Mouse (Mus musculus): Measurements from ENCODE around the gene Olfr374. TPM values are rescaled to one million over a fixed set of nuclear protein-coding genes. Genes with fewer than 3 reads are reported as not detected.

Olfr374 gene
- polyA plus RNA-seq, 1 experiment from 2014 or later: not detected

GRCm38 (mm10) chr8:72133507-72133906, 26.7 kb downstream of the Olfr374 start:
- WGBS: 13% methylated on average over 1 of the region's 1 CpGs
- H3K27me3 ChIP-seq (ENCODE audit: insufficient read depth, low read length): no peaks in the 10 kb centered on the region
- H3K4me3 ChIP-seq (ENCODE audit: low read length): no peak overlapping the region
- H3K4me1 ChIP-seq (ENCODE audit: insufficient read depth, low read length): peaks cover 19% of the 10 kb centered on the region
- peak overlapping the region; percentile 11; the same call in 1 of the 2 replicates for H3K27ac ChIP-seq (ENCODE audit: low read length)
- H3K9me3 ChIP-seq (ENCODE audit: low read length): no peaks in the 10 kb centered on the region
- H3K9ac ChIP-seq (replicated peaks; ENCODE audit: low read length): no peak overlapping the region
- peaks cover 5% of the 10 kb centered on the region; the same call in 1 of the 2 replicates for H3K36me3 ChIP-seq (ENCODE audit: insufficient read depth, low read length)
- H3K4me2 ChIP-seq (replicated peaks; ENCODE audit: low read depth, low read length): no peak overlapping the region
- ATAC-seq (ENCODE audit: low FRiP score, low TSS enrichment): no peak

GRCm38 (mm10) chr8:72134756-72135445, 28.1 kb downstream of the Olfr374 start, which contains the start of gene Tpm4:
Gene Tpm4, plus strand, starts transcription at chr8:72134975.
- H3K4me2 ChIP-seq (replicated peaks; ENCODE audit: low read depth, low read length): peak within 1 kb of the TSS; percentile 83
- ATAC-seq (ENCODE audit: low FRiP score, low TSS enrichment): peak; percentile 88
- H3K9me3 ChIP-seq (ENCODE audit: low read length): no peaks in the 10 kb centered on the region
- under 1% methylated on average over 25 of the region's 49 CpGs for WGBS
- no peaks in the 10 kb centered on the region for H3K27me3 ChIP-seq (ENCODE audit: insufficient read depth, low read length)
- H3K4me1 ChIP-seq (ENCODE audit: insufficient read depth, low read length): peaks cover 19% of the 10 kb centered on the region
- peak within 1 kb of the TSS; percentile 93 for H3K4me3 ChIP-seq (ENCODE audit: low read length)
- H3K27ac ChIP-seq (ENCODE audit: low read length): peak within 1 kb of the TSS; percentile 100
- peak within 1 kb of the TSS; percentile 95 for H3K9ac ChIP-seq (replicated peaks; ENCODE audit: low read length)
- peaks cover 19% of the 10 kb centered on the region for H3K36me3 ChIP-seq (ENCODE audit: insufficient read depth, low read length)

GRCm38 (mm10) chr8:72135446-72136301, 28.8 kb downstream of the Olfr374 start:
- WGBS: under 1% methylated on average over 52 of the region's 62 CpGs
- peak; percentile 60 for ATAC-seq (ENCODE audit: low FRiP score, low TSS enrichment)

GRCm38 (mm10) chr8:72136302-72136978, 29.6 kb downstream of the Olfr374 start:
- peak overlapping the region; percentile 95 for H3K9ac ChIP-seq (replicated peaks; ENCODE audit: low read length)
- peaks cover 19% of the 10 kb centered on the region for H3K4me1 ChIP-seq (ENCODE audit: insufficient read depth, low read length)
- H3K4me3 ChIP-seq (ENCODE audit: low read length): peak overlapping the region; percentile 93
- peak overlapping the region; percentile 100 for H3K27ac ChIP-seq (ENCODE audit: low read length)
- H3K9me3 ChIP-seq (ENCODE audit: low read length): no peaks in the 10 kb centered on the region
- no peaks in the 10 kb centered on the region for H3K27me3 ChIP-seq (ENCODE audit: insufficient read depth, low read length)
- peak overlapping the region; percentile 83 for H3K4me2 ChIP-seq (replicated peaks; ENCODE audit: low read depth, low read length)
- ATAC-seq (ENCODE audit: low FRiP score, low TSS enrichment): peak; percentile 50
- WGBS: under 1% methylated on average over 18 of the region's 18 CpGs
- peaks cover 33% of the 10 kb centered on the region for H3K36me3 ChIP-seq (ENCODE audit: insufficient read depth, low read length)

More at GRCm38 (mm10) chr8:72135446-72136301, 28.8 kb downstream of the Olfr374 start:
- H3K36me3 ChIP-seq (ENCODE audit: insufficient read depth, low read length): peaks cover 25% of the 10 kb centered on the region
- no peaks in the 10 kb centered on the region for H3K9me3 ChIP-seq (ENCODE audit: low read length)
- peaks cover 19% of the 10 kb centered on the region for H3K4me1 ChIP-seq (ENCODE audit: insufficient read depth, low read length)
- peak overlapping the region; percentile 93 for H3K4me3 ChIP-seq (ENCODE audit: low read length)
- H3K4me2 ChIP-seq (replicated peaks; ENCODE audit: low read depth, low read length): peak overlapping the region; percentile 83
- H3K27ac ChIP-seq (ENCODE audit: low read length): peak overlapping the region; percentile 100
- H3K9ac ChIP-seq (replicated peaks; ENCODE audit: low read length): peak overlapping the region; percentile 95
- no peaks in the 10 kb centered on the region for H3K27me3 ChIP-seq (ENCODE audit: insufficient read depth, low read length)

GRCm38 (mm10) chr8:72137431-72137830, 30.6 kb downstream of the Olfr374 start:
- 69% methylated on average over 2 of the region's 2 CpGs for WGBS
- H3K27ac ChIP-seq (ENCODE audit: low read length): no peak overlapping the region; the same call in 1 of the 2 replicates

GRCm38 (mm10) chr8:72138456-72138855, 31.6 kb downstream of the Olfr374 start:
- no peak overlapping the region for H3K4me3 ChIP-seq (ENCODE audit: low read length)
- no peak overlapping the region for H3K4me2 ChIP-seq (replicated peaks; ENCODE audit: low read depth, low read length)
- no peaks in the 10 kb centered on the region for H3K27me3 ChIP-seq (ENCODE audit: insufficient read depth, low read length)
- H3K27ac ChIP-seq (ENCODE audit: low read length): no peak overlapping the region
- WGBS: 94% methylated on average over 5 of the region's 5 CpGs
- no peak overlapping the region for H3K9ac ChIP-seq (replicated peaks; ENCODE audit: low read length)
- ATAC-seq (ENCODE audit: low FRiP score, low TSS enrichment): no peak
- H3K36me3 ChIP-seq (ENCODE audit: insufficient read depth, low read length): peaks cover 52% of the 10 kb centered on the region
- H3K9me3 ChIP-seq (ENCODE audit: low read length): no peaks in the 10 kb centered on the region
- H3K4me1 ChIP-seq (ENCODE audit: insufficient read depth, low read length): peaks cover 16% of the 10 kb centered on the region

More at GRCm38 (mm10) chr8:72137431-72137830, 30.6 kb downstream of the Olfr374 start:
- H3K36me3 ChIP-seq (ENCODE audit: insufficient read depth, low read length): peaks cover 42% of the 10 kb centered on the region
- no peaks in the 10 kb centered on the region for H3K27me3 ChIP-seq (ENCODE audit: insufficient read depth, low read length)
- H3K4me1 ChIP-seq (ENCODE audit: insufficient read depth, low read length): peaks cover 19% of the 10 kb centered on the region
- peak overlapping the region; percentile 83 for H3K4me2 ChIP-seq (replicated peaks; ENCODE audit: low read depth, low read length)
- no peaks in the 10 kb centered on the region for H3K9me3 ChIP-seq (ENCODE audit: low read length)
- no peak for ATAC-seq (ENCODE audit: low FRiP score, low TSS enrichment)
- peak overlapping the region; percentile 9; the same call in 1 of the 2 replicates for H3K9ac ChIP-seq (replicated peaks; ENCODE audit: low read length)
- H3K4me3 ChIP-seq (ENCODE audit: low read length): peak overlapping the region; percentile 93

- 90% methylated on average over 13 of the region's 13 CpGs for WGBS
- Histone ChIP-seq H3K36me3 (ENCODE audit: insufficient read depth, low read length) (peaks cover 94% of the 10 kb centered on the region), H3K4me1 (ENCODE audit: insufficient read depth, low read length) (0 out of 2 replicates have a peak, but pooled peaks cover 3% of the 10 kb centered on the region), H3K9ac (replicated peaks; ENCODE audit: low read length) (no peak overlapping the region), H3K9me3 (ENCODE audit: low read length) (no peaks in the 10 kb centered on the region), H3K4me2 (replicated peaks; ENCODE audit: low read depth, low read length) (no peak overlapping the region), H3K4me3 (ENCODE audit: low read length) (no peak overlapping the region), H3K27me3 (ENCODE audit: insufficient read depth, low read length) (no peaks in the 10 kb centered on the region), H3K27ac (ENCODE audit: low read length) (no peak overlapping the region)
- no peak for ATAC-seq (ENCODE audit: low FRiP score, low TSS enrichment)
Observed at GRCm38 (mm10) chr8:72143256-72143824, 36.5 kb downstream of the Olfr374 start.

GRCm38 (mm10) chr8:72144345-72144975, 37.6 kb downstream of the Olfr374 start:
- Histone ChIP-seq H3K36me3 (ENCODE audit: insufficient read depth, low read length) (peaks cover 91% of the 10 kb centered on the region), H3K4me3 (ENCODE audit: low read length) (no peak overlapping the region), H3K4me2 (replicated peaks; ENCODE audit: low read depth, low read length) (no peak overlapping the region), H3K9me3 (ENCODE audit: low read length) (no peaks in the 10 kb centered on the region), H3K27ac (ENCODE audit: low read length) (no peak overlapping the region), H3K9ac (replicated peaks; ENCODE audit: low read length) (no peak overlapping the region), H3K27me3 (ENCODE audit: insufficient read depth, low read length) (no peaks in the 10 kb centered on the region), H3K4me1 (ENCODE audit: insufficient read depth, low read length) (0 out of 2 replicates have a peak, but pooled peaks cover 5% of the 10 kb centered on the region)
- ATAC-seq (ENCODE audit: low FRiP score, low TSS enrichment): no peak
- 93% methylated on average over 5 of the region's 5 CpGs for WGBS

- H3K4me1 ChIP-seq (ENCODE audit: insufficient read depth, low read length): 0 out of 2 replicates have a peak, but pooled peaks cover 5% of the 10 kb centered on the region
- H3K4me3 ChIP-seq (ENCODE audit: low read length): no peak overlapping the region
- WGBS: 83% methylated on average over 3 of the region's 3 CpGs
- no peak overlapping the region for H3K9ac ChIP-seq (replicated peaks; ENCODE audit: low read length)
- H3K36me3 ChIP-seq (ENCODE audit: insufficient read depth, low read length): peaks cover 91% of the 10 kb centered on the region
- no peak for ATAC-seq (ENCODE audit: low FRiP score, low TSS enrichment)
- H3K27ac ChIP-seq (ENCODE audit: low read length): no peak overlapping the region
- no peaks in the 10 kb centered on the region for H3K9me3 ChIP-seq (ENCODE audit: low read length)
- no peak overlapping the region for H3K4me2 ChIP-seq (replicated peaks; ENCODE audit: low read depth, low read length)
- no peaks in the 10 kb centered on the region for H3K27me3 ChIP-seq (ENCODE audit: insufficient read depth, low read length)
Observed at GRCm38 (mm10) chr8:72145511-72145910, 38.7 kb downstream of the Olfr374 start.

Data from kidney, embryonic 16.5 days (tissue).